Mouse (Mus musculus) retina, embryonic 14.5 days (tissue): ENCODE measurements around the gene Tmem126a.

Experiments used
- DNase-seq: peaks from one replicate; pipeline ENCODE4 v3.0.0-alpha.2; 2015; ENCODE audit warnings: low spot score

Tmem126a gene

DNA sequence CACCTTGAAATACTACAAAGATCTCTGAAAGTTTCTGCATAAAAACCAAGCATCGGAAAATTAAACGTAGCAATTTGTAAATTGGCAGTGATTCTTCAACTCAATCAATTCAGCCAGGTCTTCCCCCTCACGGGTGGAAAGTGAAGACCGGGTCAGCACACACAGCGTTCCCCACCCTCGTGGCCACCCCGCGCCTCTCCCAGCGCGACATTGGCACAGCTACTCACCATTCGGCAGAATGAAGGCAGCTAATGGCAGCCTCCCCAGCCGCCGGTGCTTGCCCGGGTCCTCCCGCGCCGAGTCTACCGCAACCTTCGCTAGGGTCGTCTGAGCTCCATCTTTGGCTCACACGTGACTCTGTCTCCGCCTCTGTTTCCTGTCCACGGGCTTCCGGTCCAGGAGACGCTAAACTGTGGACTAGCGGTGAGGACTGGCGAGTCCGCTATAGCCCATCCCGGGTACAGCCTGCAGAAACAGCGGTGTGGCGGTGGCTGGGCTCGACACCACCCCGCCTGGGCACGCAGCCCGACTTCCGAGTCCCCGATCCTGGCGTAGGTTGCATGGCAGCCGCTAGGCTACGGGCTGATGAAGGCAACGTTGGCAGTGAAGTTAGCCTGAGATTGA is at the start of gene Tmem126a:
Gene Tmem126a (minus strand): TSS at position 385 of the 624 bp plus-strand sequence.
- peak; percentile 89 for DNase-seq

- DNase-seq = no peak
Measured at GRCm38 (mm10) chr7:90482607-90483006, 25.6 kb upstream of the Tmem126a start.

GRCm38 (mm10) chr7:90476313-90477245 is 19.6 kb upstream of the Tmem126a start, which contains the start of gene Dlg2:
Dlg2 (plus strand) TSS chr7:90476672.
- peak; percentile 18 for DNase-seq

GRCm38 (mm10) chr7:90475793-90476312 is 18.8 kb upstream of the Tmem126a start, which contains the start of gene Tmem126b:
Tmem126b (minus strand) TSS chr7:90476001.
- DNase-seq = peak; percentile 99

GRCm38 (mm10) chr7:90473511-90473910 is 16.5 kb upstream of the Tmem126a start:
- no peak for DNase-seq

DNA sequence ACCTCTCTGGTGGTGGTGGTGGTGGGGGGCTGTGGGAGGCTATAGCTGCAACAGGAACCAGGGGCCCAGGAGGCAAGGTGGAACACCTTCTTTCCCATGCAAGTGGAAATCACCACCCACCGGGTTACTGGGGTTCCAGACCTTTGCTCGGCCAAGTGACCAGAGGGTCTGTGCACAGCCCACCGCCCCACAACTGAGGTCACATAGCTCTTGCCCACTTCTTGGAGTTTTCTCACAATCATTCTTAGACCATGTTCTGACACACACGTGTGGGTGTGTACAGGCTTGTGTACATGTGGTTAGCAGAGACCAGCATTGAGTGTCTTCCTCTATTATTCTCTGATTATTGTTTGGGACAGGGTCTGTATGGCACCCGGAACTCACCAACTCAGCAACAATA is 4.4 kb upstream of the Tmem126a start:
- no peak for DNase-seq

DNA sequence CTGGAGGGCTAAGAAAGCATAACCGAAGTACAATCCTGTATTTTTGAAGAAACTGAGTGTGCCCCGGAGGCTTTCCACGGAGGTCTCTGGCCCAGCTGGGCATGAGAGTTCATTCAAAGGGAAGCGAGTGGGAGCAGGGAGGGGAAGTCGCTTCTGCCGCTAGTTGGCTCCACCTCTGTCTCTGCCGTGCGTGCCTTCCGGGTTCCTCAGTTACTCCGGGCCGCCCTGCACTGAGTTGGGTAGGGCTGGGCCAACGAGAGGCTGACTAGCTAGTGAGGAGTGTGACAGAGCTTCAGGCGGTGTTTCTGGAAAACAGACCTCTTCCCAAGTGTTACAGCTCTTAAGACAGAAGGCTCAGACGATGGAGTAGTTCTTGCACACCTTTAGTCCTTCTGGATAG is 3.9 kb upstream of the Tmem126a start:
- DNase-seq = peak; percentile 46

DNA sequence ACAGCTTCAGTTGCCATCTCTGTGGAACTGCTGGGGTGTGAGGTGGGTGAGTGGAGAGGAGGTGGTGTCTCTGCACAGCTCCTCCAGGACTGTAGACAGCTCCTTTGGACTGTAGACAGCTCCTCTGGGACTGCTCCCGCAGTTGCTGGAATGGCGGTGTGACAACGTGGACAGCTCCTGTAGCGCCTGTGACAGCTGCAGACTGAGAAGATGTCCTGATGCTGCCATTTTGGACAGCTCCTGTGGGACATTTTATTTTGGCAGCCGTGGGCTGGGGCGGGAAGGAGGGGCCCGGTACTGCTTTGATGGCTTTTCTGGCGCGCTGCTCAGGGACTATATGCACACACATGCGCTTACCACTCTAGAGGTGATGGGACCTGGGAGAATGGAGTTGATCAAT is 3.3 kb upstream of the Tmem126a start:
- no peak for DNase-seq

GRCm38 (mm10) chr7:90457517-90457916 is 488 bp upstream of the Tmem126a start:
- DNase-seq = peak; percentile 31

DNA sequence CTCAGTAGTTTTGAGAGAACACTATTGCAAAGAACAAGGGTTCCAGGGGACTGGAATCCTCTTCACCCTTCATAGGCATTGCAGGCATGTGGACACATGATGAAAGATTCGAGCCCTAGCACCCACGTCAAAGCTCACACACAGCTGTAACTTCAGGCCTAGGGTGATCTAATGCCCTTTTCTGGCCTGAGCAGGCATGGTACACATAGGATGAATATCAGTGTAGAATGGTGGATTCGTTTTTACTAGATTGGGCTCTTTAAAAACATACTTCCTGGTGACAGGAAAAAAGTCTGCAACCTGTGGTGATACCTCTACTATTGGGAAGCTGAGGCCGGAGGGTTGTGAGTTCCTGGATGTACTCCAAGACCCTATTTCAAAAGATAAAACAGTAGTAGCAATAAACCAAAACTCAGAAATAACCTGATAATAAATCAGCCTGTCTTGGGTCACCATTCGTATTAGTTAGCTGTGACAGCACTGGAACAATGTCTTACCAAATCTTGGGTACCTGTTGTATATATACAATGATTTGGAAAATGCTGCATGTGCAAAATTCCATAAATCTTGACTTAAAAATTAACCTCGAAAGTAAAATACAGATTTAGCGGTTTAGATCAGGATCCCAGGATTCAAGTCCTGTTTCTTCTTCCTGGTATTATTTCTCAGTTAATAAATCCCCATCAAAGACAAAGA is 732 bp downstream of the Tmem126a start:
- no peak for DNase-seq

GRCm38 (mm10) chr7:90444206-90444605 is 12.8 kb downstream of the Tmem126a start:
- DNase-seq = no peak

GRCm38 (mm10) chr7:90443101-90444091 is 13.6 kb downstream of the Tmem126a start:
- DNase-seq = peak; percentile 67

- peak; percentile 98 for DNase-seq
Measured at GRCm38 (mm10) chr7:90442518-90443080, 14.4 kb downstream of the Tmem126a start, which contains the start of gene Crebzf. Crebzf (plus strand) TSS chr7:90442729.

- DNase-seq = no peak
Measured at GRCm38 (mm10) chr7:90442070-90442469, 15.0 kb downstream of the Tmem126a start.

DNA sequence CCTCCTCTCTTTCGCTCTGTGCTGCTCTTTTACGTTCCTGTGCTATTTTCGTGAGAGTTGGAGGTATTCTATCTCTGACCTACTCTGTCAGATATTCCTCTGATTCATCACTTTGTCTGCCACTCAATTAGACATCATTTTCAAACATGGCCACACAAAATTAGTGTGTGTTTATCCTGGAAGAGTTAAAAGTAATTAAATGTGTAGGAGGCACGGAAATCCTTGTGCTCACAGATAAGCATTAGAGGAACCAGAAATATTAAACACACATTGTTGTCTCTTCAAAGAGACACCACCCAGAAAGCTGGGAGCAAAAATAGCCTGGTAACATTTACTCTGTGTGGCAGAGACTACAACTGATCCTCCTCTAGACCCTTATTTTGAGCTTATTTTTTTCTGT is 17.0 kb downstream of the Tmem126a start:
- DNase-seq = no peak

DNA sequence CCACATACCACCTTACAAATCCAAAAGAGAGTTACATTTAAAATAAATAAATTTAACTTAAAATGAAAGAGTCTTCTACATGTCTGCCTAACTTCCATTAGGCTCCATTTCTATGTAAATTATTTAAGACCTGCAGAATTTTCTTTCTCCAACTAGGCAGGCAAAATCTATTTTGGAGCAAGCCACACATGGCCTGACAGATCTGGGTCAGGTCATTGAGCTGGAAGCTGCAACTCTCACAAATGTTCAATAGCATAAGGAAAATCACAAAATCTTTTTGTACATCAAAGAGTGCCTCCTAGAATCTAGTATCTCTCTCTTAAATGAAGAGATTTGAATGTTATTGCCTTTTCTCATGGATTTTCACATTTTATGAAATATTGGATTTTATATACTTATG is 24.8 kb downstream of the Tmem126a start:
- DNase-seq = peak; percentile 65

GRCm38 (mm10) chr7:90427006-90427405 is 30.0 kb downstream of the Tmem126a start:
- DNase-seq = no peak

DNA sequence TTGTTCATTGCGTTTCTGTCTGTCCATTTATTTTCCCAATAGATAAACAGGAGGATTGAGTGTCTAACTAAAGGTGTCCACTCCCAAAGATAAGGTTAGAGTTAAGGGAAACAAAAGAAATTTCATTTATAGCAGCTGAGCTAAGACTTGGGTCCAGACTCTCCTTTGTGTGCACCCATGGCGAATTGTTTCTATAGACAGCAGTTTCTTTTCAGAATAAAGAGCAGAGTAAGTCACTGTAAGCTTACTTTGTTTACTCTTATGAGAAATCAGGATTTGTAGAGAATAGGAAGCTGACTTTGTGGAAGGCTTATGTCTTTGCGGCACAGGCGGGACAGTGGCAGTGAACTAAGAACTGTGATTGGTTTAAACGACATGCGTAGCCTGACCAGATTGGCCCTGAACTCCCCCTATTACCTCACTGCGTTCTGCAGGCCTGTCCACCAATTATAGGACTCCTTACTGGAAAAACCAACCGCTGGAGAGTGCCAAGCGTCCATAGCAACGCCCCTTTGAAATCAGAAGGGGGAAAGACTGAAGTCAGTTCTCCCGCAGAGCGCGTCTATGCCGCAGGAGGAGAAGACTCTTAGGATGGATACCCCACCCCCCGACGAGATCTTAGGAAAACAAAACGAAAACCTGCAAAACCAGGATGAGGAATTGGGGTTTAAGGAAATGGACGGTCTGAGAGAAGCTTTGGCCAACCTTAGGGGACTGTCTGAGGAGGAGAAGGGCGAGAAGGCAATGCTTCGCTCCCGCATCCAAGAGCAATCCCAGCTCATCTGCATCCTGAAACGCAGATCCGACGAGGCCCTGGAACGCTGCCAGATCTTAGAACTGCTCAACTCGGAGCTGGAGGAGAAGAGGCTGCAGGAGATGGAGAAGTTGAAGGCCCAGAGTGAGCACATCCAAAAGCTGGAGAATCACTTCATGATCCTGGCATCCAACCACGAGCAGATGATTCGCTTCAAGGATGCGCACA is 30.7 kb downstream of the Tmem126a start, which contains the start of gene Ccdc89:
Gene Ccdc89 (plus strand): TSS at position 558 of the 982 bp plus-strand sequence.
- DNase-seq = peak; percentile 87

- DNase-seq = peak; percentile 73
Measured at GRCm38 (mm10) chr7:90409934-90410333, 47.1 kb downstream of the Tmem126a start.
